Mouse (Mus musculus) lung, postnatal 10 days (tissue): ENCODE measurements around the gene Gm19935.

ENCODE experiments used
- DNase-seq: peaks from one replicate; pipeline ENCODE4 v3.0.0; 2021

The Gm19935 gene

DNA sequence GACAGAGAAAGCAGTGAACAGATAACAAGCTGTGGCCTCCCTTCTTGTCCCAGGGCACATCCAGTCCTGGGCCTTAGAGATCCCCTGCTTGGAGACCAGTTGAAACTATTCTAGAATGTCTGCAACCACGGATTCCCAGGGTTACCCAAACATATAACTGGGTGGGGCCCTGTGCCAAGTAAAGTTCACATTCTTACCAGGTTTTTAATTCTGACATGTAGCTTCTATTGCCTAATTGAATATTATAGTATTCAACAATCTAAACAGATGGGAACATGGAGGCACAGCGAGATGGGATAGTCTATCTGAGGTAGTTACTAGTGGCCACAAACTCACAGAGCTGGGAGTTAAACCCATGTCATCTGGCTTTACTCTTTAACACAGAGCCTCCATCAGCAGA is at the start of gene Gm19935:
Gm19935 (minus strand) TSS at position 101 of the 400 bp plus-strand sequence.
- no peak for DNase-seq

DNA sequence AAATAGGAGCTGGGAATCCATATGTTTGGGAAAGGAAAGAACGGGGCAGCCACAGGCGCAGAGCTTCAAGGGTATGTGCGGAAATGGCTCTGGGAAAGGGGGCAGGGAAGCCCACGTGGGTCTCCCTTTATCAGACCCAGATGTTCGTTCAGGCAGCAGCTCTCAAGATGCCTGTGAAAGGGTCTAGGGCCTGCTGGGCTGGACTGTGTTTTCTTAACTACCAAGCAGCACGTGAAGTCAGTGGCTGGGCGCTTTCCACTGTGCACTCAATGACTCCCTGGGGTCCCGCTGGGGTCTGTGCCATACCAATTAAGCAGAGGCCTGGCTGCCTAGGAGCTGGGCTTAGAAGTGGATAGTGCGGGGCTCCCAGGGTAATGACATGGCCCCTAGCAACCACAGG is 44.8 kb upstream of the Gm19935 start:
- DNase-seq = no peak

DNA sequence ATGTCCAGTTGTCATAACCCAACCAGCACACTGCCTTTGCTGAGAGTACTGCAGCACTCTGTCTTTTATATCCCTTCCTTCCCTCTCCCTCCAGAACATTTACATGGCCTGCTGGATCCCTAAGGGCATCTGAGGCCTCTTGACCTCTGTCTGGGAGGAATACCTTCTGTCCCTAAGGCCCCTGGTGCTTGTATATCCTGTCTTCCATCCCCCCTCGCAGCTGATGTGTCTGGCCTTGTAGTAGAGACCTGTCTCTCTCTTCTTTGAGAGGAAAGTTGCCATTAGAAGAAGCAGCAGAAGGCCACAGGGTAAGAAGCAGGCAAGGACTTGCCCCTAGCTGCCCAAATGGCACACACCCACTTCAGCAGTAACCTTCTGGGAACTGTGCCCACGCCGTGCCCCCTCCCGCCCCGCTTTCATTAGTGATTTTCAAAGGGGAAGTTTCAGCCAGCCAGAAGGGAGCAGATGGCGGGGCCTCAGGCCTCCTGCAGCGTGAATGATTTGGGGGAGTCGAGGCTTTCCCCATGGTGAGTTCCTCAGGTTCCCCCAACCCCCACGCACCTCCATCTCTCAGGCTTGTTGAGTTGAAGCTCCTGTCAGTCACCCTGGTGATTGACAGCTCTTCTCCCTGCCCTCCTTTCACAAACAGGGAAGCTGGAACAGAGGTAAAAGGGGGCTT is 44.2 kb upstream of the Gm19935 start:
- DNase-seq = peak; percentile 31

DNA sequence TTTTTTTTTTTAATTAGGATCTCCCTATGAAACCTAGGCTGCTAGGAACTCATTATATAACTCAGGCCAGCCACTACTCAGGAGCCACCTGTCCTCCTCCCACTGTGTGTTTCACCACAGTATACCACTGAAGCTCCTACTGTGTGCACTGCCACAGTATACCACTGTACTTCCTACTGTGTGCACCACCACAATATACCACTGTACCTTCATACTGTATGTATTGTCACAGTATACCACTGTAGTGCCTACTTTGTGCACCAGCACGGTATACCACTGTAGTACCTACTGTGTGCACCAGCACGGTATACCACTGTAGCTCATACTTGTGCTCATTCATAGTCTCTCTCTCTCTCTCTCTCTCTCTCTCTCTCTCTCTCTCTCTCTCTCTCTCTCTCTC is 40.9 kb upstream of the Gm19935 start:
- DNase-seq = no peak

DNA sequence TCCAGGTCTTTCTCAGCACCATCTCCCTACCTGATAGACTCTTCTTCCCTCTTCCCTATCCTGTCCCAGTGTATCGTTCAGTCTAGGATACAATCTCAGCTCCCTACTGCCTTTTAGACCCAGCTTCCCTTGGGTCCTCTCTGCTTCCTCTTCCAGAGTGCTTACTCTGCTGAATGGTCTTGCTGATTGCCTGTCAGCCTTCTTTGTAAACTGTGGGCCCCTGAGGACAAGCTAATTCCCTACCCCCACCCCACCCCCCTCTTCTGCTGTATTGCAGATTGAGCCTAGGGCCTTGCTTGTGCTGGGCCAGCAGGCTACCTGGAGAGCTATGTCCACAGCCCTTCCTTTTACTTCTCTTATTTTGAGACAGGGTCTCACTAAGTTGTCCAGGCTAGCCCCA is 39.8 kb upstream of the Gm19935 start:
- DNase-seq = no peak

DNA sequence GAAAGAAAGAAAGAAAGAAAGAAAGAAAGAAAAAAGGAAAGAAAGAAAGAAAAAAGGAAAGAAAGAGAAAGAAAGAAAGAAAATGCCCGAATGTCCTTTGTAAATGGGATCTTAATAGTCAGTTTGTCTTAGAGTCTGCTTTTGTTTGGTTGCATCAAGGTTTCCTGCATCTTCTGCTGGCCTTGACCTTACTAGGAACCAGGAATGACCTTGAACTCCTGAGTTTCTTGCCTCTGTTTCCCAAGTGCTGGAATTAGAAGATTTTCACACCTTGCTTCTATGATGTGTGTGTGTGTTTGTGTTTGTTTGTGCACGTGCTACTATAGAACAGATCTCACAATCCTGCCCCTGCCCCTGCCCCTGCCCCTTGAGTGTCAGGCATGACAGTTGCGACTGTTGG is 39.0 kb upstream of the Gm19935 start:
- DNase-seq = no peak

DNA sequence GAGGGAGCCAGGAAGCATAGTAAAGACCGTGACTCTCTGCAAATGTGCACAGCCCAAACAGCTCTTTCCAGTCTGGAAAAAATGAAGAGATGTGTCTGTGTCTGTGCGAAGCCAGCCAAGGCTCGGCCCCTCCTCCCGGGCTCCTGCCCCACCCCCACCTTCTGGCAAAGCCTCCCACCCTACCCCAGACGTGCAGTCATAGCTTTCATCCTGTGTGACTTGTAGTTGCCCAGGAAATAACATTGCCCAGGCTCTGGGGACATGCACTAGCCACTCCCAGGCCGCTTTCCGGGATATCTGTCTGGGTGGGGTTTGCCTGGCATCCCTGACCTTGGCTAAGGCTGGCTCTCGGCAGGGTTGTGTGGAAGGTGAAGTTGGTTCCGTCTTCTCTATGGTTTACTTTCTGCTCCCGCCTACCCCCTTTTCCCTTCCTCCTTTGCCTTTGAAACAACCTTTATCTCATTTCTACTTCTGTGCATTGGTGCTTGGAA is 37.5 kb upstream of the Gm19935 start:
- peak; percentile 79 for DNase-seq

DNA sequence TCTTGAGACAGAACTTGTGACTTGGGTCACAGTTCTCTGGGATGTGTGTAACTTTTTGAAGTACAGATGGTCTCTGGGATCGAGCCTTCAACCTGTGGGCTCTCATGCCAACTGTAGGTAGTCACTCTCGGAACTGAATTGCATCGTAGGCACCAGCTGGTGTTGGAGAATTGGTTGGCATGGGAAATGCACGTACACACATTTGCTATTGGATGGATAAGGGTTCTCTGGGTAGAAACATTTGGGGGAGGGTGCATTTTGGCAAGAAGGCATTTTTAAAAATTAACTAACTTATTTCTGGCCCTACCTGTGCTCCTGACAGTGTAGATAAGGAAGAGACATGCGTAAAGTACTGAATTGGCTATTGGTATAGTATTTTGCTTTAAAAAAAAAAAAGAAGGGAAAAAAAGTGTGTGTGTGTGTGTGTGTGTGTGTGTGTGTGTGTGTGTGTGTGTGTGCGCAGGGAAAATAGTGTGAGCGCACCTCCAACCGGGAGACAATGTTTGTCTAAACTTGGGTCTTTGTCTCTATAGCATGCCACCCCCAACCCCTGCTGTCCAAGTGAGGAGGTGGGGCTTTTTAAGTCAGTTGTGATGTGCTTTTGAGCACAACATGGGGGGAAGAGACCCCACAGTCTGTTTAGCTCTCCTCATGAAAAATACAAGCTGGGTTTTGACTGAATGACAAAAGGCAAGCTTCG is 36.9 kb upstream of the Gm19935 start:
- DNase-seq = no peak

DNA sequence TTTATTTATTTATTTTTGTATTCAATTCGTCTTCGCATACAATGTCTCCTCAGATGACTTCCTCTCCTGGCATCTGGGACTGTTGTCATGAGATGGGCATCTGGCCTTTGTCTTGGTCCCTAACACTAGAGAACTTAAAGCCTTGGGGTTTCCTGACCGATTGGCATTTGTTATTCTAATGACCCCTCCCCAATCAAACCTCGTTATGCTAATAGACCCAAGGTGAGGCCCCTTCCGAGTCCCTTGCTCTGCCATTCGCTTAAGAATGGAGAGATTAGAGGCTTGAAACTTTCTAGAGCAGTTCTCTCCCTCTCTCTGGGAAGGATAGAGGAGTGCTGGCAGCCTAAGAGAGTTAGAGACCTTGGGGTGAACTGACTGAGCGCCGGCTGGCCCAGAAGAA is 34.4 kb upstream of the Gm19935 start:
- no peak for DNase-seq

DNA sequence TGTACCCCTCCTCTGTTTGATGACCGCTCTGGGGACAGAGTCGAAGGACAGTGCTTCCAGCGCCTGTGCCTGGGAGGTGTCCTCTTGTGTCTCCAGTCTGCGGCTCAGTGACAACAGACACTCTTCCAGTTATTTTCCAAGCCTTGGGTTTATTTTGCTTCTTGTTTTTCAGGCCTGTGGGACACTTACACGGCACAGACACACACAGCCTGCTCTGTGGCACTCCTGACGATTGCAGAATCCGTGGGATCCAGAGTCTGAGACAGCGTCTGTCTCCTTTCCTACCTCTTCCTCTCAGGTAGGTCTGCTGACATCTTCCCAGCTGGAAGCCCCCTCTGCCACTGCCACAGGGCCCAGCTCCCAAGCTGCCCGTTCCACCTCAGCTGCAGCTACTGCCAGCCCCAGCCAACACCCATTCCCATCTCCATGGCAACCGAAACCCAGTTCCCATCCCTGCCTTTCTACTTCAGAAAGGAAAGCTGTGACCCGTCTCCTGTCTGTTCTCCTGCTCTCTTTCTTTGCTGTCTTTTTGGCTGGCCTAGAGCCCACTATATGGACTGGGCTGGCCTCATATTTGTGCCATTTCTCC is 32.4 kb upstream of the Gm19935 start:
- DNase-seq = no peak

DNA sequence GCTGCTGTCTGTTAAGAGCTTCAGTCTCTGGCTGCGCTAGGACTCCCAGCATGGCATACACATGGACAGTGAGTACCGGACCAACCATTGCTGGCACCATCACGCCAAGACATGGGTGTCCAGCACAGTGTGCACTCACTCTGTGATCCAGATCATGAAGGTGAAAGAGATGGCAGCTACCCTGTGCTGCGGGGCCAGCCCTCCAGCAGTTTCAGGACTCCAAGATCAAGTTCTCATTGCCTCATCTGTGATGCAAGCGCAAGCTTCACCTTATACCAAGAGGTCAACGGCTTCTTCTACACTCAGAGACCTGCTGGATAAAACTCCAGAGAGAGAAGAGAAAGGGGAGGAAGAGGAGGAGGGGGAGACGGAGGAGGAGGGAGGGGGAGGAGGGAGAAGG is 30.8 kb upstream of the Gm19935 start:
- DNase-seq = no peak

DNA sequence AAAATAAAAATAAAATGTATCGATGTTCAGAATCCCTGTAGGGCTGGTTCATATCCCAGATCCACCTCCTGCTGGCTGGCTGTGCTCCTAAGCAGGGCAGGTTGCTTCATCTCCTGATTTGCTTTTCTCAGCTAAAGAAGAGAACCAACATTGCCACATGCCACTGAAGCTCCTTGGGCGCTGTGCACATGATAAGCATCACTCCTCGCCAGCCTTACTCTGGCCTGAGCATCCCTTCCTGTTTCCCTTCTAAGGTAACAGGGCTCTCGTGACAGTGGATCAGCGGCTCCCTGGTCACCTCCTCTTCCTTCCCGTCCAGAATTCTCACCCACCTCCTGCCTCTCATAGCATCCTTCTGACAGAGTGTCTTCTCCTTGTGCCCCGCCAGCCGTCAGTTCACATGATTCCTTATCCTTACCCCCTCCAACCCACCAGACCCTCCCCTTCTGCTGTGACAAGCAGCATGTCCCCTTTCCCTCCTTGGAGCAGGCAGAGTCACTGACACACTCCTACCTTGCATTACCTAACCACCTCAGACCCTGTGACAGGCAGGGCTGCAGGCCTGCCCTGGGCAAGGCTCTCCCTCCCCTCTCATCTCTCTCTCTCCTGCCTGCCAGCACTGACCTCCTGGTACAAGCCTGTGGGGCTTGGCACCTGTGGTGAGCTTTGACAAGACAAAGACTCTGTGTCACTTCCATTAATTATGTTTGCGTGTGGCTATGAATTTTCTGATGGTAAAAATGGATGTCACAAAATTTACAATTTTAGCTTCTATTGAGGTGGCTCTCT is 27.2 kb upstream of the Gm19935 start:
- no peak for DNase-seq

DNA sequence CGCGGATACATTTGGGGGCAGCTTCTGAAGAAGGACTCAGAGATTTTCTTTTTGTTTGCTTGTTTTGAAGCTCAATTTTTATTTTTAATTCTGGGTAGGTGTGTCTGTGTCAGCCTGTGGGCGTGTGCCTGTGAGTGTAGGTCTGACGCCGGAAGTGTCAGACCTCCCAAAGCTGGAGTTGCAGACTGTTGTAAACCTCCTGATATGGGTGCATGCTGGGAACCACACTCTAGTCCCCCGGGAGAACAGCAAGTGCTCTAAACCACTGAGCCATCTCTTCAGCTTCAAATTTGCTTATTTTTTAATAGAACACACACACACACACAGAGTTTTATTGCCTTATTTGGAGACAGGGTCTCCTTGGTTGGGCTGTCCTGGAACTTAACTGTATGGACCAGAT is 25.9 kb upstream of the Gm19935 start:
- DNase-seq = no peak

DNA sequence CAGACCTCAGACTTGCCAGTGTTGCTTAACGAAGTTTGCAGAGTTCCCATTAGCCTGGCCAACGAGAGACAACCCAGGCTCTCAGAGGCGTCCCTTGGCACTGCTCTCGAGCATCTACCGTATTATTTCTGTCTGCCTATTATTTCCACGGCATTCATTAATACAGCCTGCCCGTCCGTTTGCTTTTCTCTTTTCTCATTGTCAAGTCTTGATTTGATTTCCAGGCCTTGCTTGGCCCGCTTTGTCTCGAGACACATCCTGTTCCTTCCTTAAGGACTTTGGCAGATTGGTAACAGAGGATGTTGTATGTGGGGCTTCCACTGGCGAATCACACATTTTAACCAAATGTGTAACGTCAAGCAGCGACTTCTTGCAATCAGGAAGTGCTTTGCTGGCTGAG is 24.1 kb upstream of the Gm19935 start:
- no peak for DNase-seq

DNA sequence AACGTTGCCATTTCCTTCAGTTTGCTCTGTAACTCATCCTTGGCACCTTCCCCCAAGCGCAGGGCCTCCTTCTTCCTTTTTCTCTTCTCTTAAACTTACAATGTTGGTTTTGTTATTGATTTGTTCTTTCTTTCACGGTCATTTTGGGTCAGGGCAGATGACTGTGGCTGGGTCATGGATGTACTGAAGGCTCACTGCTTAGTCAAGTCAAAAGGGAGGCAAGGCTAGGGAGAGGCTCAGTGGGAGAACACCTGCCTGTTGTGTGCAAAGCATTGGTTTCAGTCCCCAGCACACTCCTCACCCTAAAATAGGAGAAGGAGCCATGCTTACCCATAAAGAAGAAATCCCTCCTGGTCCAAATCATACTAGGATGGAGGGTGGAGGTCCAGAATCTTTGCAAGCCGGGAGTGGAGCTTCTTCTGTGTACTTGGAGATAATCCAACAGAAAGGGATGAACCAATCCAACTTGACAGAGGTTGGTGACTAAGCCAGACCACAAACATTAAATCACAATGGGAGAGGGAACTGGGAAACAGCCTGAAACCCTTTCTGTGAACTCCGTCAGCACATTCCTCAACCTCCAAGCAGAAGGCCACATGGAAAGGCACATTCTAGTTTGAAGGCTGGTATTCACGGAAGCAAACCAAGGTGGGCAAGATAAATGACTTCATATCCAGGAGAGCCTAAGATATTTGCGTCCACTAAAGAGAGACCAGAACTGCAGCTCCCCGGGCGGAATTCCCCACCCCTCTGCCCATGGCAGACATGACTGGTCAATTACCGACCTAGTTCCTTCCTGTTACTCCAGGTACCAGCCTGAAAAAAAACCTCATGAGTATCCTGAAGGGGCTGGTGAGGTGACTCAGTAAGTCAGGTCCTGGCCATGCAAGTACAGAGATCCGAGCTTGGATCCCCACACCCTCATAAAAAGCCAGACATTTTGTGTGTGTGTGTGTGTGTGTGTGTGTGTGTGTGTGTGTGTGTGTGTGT is 22.8 kb upstream of the Gm19935 start:
- no peak for DNase-seq

DNA sequence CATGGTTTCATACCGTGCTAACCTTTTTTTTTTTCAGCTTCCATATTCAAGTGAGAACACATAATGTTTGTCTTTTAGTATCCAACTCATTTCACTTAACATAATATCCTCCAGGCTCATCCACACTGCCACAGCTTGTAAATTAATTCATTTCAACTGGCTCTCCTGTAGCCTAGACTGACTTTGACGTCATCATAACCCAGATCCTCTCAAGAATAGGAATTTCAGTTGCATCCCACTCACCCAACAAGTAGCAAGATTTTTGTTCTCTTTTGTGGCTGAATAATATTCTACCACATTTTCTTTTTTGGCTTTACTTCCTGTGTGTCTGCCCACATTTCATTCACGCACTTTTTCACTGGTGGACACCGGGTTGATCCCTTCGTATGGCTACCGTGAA is 20.2 kb upstream of the Gm19935 start:
- no peak for DNase-seq

DNA sequence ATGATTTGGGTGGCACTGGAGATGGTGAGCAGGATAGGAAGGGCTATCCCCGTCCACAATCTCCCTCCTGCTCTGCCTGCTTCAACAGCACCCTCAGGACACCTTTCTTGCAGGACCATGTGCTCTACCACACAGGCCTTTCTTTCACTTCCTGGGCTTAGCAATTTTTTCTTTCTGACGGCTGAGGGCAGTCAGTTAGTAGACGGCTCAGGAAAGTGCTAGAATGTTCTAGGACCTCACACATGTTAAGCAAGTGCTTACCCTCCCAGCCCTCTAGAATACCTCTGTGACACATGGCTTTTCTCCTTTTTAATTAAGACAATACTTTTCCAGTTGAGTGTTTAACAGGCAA is 17.1 kb upstream of the Gm19935 start:
- DNase-seq = no peak

DNA sequence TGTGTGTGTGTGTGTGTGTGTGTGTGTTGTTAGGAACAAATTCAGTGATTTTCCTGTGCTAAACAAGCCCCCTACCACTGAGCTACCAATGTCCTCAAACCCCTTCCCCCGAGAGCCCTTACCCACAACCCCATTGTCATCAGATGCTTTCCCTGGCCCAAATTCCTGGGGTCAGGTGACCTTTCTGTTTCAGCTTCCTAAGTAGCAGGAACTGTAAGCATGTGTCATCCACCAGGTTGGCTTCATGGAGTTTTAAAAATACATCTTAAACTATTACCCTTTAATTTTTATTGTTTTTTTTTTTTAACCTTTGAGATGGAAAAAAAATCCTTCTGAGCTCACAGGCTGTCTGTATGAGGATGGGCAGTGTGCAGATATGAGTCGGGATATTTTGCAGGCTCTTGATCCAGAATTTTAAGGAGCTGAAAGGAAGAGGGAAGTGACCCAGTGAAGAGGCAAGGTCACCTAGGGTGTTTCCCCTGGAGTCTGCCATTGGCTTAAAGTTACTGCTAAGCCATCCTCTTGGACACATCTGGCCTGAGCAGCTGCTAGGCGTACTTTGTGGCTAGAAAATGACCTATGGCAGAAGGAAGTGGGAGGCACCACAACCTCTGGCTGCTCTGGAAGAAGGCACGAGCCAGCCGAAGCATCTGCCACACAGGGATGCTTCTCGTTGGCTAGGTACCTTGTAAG is 16.6 kb upstream of the Gm19935 start:
- no peak for DNase-seq

DNA sequence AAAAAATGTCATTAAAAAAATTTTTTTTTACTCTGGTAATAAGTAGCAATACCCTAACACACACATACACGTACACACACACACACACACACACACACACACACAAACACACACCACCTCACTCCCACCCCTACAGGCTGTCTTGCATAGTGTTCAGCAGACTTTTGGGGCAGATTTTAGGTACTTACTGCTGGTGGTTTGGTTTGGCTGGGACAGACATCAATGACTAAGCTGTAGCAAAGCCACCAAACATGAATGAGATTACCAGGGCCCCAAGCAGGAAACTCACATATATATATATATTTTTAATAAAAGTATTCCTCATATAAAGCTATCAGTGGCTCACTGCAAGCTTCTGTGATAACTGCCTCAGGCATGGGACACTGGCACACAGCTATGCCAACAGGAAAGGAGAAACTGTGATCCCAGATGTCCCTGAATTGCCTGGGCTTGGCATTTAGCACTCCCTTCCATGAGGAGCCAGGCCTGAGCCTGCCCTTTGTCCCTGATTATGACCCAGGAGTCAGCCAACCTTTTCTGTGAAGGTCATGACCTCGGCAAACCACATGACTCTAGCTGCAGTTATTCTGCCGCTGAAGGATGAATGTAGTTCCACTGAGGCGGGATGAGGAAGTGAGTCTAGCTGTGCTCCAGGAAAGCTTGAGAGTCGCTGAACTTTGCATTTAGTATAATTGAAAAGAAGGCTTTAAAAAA is 15.5 kb upstream of the Gm19935 start:
- DNase-seq = no peak

DNA sequence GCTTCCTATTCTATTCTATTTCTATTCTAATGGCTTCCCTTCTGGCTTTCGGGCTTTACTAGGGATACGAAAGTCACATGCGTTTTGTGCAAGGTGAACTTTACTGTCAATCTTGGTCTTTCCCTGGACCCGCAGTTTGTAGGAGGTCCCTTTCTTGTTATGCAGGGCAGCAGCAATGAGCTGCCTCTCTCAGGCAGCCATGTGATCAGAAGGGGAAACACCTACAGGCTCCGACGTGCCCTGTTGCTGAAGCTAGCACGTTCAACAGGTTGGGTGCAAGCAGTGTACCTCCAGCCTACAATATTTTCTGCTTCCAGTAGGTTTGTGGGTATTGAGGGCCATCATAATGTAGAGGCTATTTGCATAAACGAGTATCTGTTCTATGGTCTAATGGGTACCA is 13.8 kb upstream of the Gm19935 start:
- DNase-seq = no peak

DNA sequence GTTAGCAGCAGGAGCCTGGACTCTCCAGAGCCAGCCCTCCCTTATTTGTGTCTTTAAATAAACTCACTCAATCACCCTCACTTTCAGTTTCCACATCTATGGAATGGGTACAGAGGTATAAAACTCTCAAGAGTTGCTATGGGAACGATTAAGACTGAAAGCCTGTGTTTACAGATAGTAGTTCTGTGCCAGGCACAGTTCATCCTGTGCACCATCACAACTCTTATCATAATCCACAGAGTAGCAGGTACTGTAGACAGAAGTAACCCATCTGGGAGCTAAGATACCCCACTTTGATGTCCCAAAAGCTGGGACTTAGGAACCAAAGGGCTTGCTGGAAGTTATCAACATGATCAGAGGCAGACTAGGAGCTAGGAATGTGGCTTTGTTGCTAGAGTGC is 12.6 kb upstream of the Gm19935 start:
- no peak for DNase-seq
